Mouse (Mus musculus): ENCODE measurements around the gene Abca1. TPM values are rescaled to one million over a fixed set of nuclear protein-coding genes. Genes with fewer than 3 reads are reported as not detected.

Abca1 gene
- polyA plus RNA-seq, 1 experiment: 2.6 TPM

DNA sequence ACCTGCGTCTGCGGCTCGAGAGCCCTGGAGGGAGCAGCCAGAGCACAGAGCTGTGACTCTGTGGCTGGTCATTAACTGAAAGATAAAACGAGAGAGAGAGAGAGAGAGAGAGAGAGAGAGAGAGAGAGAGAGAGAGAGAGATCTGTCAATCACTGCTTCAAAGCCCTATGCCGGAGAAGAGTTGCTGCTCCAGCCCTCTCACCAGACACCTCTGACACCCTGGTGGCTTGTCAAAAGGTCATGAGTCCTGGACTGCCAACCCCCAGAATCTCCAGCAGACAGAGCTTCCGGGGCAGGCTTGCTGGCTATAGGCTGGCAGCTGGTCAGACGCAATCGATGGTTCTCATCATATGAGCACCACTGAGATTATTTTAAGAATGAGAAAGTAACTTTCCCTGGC, 15.7 kb downstream of the Abca1 start:
- H3K27me3 ChIP-seq (ENCODE audit: control insufficient read depth, insufficient read depth, low read length, poor library complexity, severe bottlenecking): no peaks in the 10 kb centered on the region
- H3K36me3 ChIP-seq (ENCODE audit: control insufficient read depth, insufficient read depth, low read length, poor library complexity, severe bottlenecking): no peaks in the 10 kb centered on the region
- no peaks in the 10 kb centered on the region for H3K4me1 ChIP-seq (ENCODE audit: control insufficient read depth, insufficient read depth, low read length)
- no peak for TF ChIP-seq CTCF (IDR thresholded peaks at IDR 0.05; ENCODE audit: low read depth, low read length)
- no peak for TF ChIP-seq POLR2A (IDR thresholded peaks at IDR 0.05; ENCODE audit: insufficient read depth, low read length)
- TF ChIP-seq EP300 (IDR thresholded peaks at IDR 0.05; ENCODE audit: insufficient read depth, low read depth, low read length): no peak
- no peaks in the 10 kb centered on the region for H3K9me3 ChIP-seq (replicated peaks; ENCODE audit: control insufficient read depth, insufficient read depth, low read length, poor library complexity, severe bottlenecking)
- H3K9ac ChIP-seq (ENCODE audit: low read depth, poor library complexity, severe bottlenecking): no peak overlapping the region
- no peak overlapping the region for H3K27ac ChIP-seq (ENCODE audit: insufficient read depth, low read length)
- no peak overlapping the region for H3K4me3 ChIP-seq (ENCODE audit: low read depth, low read length)

DNA sequence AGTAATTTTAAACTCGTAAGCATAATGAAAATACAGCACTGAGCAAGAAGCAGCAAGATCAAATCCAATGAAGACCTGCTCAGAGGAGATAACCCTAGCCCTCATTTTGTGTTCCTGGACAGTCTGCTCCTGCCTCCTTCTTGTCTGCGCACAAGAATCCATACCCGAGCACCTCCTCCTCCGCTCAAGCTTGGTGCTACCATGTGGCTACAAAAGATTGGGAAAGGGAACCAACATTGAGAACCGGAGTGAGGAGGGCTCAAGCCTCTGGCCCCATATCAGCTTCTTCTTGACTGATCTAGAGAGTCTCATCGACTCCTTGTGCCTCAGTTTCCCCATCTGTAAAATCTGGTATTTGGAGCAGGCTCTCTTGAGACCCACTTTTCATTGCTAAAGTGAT, 19.0 kb downstream of the Abca1 start:
- Histone ChIP-seq H3K9ac (ENCODE audit: low read depth, poor library complexity, severe bottlenecking) (no peak overlapping the region), H3K4me3 (ENCODE audit: low read depth, low read length) (no peak overlapping the region), H3K4me1 (ENCODE audit: control insufficient read depth, insufficient read depth, low read length) (no peaks in the 10 kb centered on the region), H3K27me3 (ENCODE audit: control insufficient read depth, insufficient read depth, low read length, poor library complexity, severe bottlenecking) (no peaks in the 10 kb centered on the region), H3K9me3 (replicated peaks; ENCODE audit: control insufficient read depth, insufficient read depth, low read length, poor library complexity, severe bottlenecking) (no peaks in the 10 kb centered on the region), H3K36me3 (ENCODE audit: control insufficient read depth, insufficient read depth, low read length, poor library complexity, severe bottlenecking) (no peaks in the 10 kb centered on the region), H3K27ac (ENCODE audit: insufficient read depth, low read length) (no peak overlapping the region)
- TF ChIP-seq POLR2A (IDR thresholded peaks at IDR 0.05; ENCODE audit: insufficient read depth, low read length) (no peak), EP300 (IDR thresholded peaks at IDR 0.05; ENCODE audit: insufficient read depth, low read depth, low read length) (no peak), CTCF (IDR thresholded peaks at IDR 0.05; ENCODE audit: low read depth, low read length) (no peak)

DNA sequence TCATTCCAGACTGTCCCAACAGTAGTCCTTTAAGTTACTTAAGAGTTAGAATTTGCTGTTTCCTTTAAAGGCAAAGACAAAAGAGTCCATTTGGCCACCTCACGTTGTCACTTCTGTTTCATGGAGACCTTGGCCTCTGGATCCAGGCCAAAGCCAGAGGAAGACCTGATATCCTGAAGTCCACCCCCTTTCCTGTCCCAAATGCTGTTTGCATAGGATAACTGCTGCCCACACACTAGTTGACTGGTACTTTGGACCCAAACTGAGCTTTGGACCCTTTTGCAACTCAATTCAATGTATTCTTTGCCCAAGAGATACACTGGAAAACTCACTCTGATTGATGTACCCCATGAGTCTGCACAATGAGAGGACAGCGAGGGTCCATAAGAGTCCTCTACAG, 20.2 kb downstream of the Abca1 start:
- Histone ChIP-seq H3K27ac (ENCODE audit: insufficient read depth, low read length) (no peak overlapping the region), H3K27me3 (ENCODE audit: control insufficient read depth, insufficient read depth, low read length, poor library complexity, severe bottlenecking) (no peaks in the 10 kb centered on the region)
- TF ChIP-seq POLR2A (IDR thresholded peaks at IDR 0.05; ENCODE audit: insufficient read depth, low read length) (no peak), CTCF (IDR thresholded peaks at IDR 0.05; ENCODE audit: low read depth, low read length) (no peak), EP300 (IDR thresholded peaks at IDR 0.05; ENCODE audit: insufficient read depth, low read depth, low read length) (no peak)

DNA sequence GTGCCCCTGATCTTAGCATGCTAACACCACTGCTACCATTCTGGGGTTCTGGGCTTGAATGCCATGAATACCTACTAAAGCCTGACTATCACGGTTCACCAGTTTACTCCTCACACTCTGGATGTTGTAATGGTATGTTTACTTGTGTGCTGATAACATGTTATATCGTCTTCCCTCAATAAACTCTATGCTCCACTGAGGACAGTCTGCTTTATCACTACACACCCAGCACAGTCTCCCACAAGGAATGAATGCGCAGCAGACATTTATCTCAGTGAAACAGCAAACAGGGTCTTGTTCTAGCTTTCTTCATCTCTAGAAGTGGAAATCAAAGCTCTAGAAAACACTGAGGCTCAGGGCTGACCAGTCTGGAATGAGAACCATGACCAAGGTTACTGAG, 20.7 kb downstream of the Abca1 start:
- Histone ChIP-seq H3K27ac (ENCODE audit: insufficient read depth, low read length) (no peak overlapping the region), H3K4me1 (ENCODE audit: control insufficient read depth, insufficient read depth, low read length) (no peaks in the 10 kb centered on the region), H3K27me3 (ENCODE audit: control insufficient read depth, insufficient read depth, low read length, poor library complexity, severe bottlenecking) (no peaks in the 10 kb centered on the region), H3K4me3 (ENCODE audit: low read depth, low read length) (no peak overlapping the region), H3K9ac (ENCODE audit: low read depth, poor library complexity, severe bottlenecking) (no peak overlapping the region), H3K36me3 (ENCODE audit: control insufficient read depth, insufficient read depth, low read length, poor library complexity, severe bottlenecking) (no peaks in the 10 kb centered on the region), H3K9me3 (replicated peaks; ENCODE audit: control insufficient read depth, insufficient read depth, low read length, poor library complexity, severe bottlenecking) (no peaks in the 10 kb centered on the region)
- no peak for TF ChIP-seq EP300 (IDR thresholded peaks at IDR 0.05; ENCODE audit: insufficient read depth, low read depth, low read length)
- no peak for TF ChIP-seq POLR2A (IDR thresholded peaks at IDR 0.05; ENCODE audit: insufficient read depth, low read length)
- TF ChIP-seq CTCF (IDR thresholded peaks at IDR 0.05; ENCODE audit: low read depth, low read length): no peak

More for the DNA sequence above, 20.2 kb downstream of the Abca1 start:
- H3K36me3 ChIP-seq (ENCODE audit: control insufficient read depth, insufficient read depth, low read length, poor library complexity, severe bottlenecking): no peaks in the 10 kb centered on the region
- H3K9ac ChIP-seq (ENCODE audit: low read depth, poor library complexity, severe bottlenecking): no peak overlapping the region
- no peak overlapping the region for H3K4me3 ChIP-seq (ENCODE audit: low read depth, low read length)
- H3K9me3 ChIP-seq (replicated peaks; ENCODE audit: control insufficient read depth, insufficient read depth, low read length, poor library complexity, severe bottlenecking): no peaks in the 10 kb centered on the region
- H3K4me1 ChIP-seq (ENCODE audit: control insufficient read depth, insufficient read depth, low read length): no peaks in the 10 kb centered on the region

DNA sequence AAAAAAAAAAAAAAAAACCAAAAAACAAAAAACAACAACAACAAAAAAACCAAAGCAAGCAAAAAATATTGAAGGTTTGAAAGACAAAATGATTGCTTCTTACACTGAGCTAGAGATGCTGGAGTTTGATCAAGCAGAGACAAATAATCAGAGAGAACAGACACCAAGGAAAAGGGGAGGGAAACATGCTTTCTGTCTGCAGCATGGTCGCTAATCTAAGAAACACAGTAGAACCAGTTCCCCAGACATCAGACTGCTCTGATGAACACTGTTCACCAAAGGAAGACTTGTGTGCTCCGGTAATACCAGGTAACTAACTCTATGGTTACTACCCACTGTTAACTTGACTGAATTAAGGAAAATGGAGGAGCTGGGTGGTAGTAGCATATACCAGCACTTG, 22.6 kb downstream of the Abca1 start:
- no peak overlapping the region for H3K9ac ChIP-seq (ENCODE audit: low read depth, poor library complexity, severe bottlenecking)
- no peaks in the 10 kb centered on the region for H3K4me1 ChIP-seq (ENCODE audit: control insufficient read depth, insufficient read depth, low read length)
- no peaks in the 10 kb centered on the region for H3K27me3 ChIP-seq (ENCODE audit: control insufficient read depth, insufficient read depth, low read length, poor library complexity, severe bottlenecking)
- H3K36me3 ChIP-seq (ENCODE audit: control insufficient read depth, insufficient read depth, low read length, poor library complexity, severe bottlenecking): no peaks in the 10 kb centered on the region
- no peak overlapping the region for H3K4me3 ChIP-seq (ENCODE audit: low read depth, low read length)
- no peaks in the 10 kb centered on the region for H3K9me3 ChIP-seq (replicated peaks; ENCODE audit: control insufficient read depth, insufficient read depth, low read length, poor library complexity, severe bottlenecking)
- H3K27ac ChIP-seq (ENCODE audit: insufficient read depth, low read length): no peak overlapping the region
- no peak for TF ChIP-seq EP300 (IDR thresholded peaks at IDR 0.05; ENCODE audit: insufficient read depth, low read depth, low read length)
- TF ChIP-seq POLR2A (IDR thresholded peaks at IDR 0.05; ENCODE audit: insufficient read depth, low read length): no peak
- TF ChIP-seq CTCF (IDR thresholded peaks at IDR 0.05; ENCODE audit: low read depth, low read length): no peak

DNA sequence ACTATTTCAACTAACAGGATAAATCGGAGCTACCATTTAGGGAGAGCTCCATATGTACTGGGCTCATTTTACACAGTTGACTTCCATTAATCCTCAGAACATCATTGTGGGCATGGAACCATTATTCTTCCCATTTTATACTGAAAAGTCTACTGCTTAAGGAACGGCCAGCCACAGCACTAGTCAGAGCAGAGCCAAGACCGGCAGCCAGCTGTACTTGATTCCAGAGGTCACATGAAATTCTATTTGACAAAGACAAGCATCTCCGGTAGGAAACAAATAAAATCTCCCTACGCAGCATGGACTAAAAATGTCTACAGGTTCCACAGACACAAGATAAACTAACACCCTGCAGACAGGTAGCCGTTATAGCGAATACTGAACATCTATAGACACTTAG, 24.9 kb downstream of the Abca1 start:
- TF ChIP-seq CTCF (IDR thresholded peaks at IDR 0.05; ENCODE audit: low read depth, low read length): no peak
- no peak for TF ChIP-seq POLR2A (IDR thresholded peaks at IDR 0.05; ENCODE audit: insufficient read depth, low read length)
- TF ChIP-seq EP300 (IDR thresholded peaks at IDR 0.05; ENCODE audit: insufficient read depth, low read depth, low read length): no peak
- H3K27me3 ChIP-seq (ENCODE audit: control insufficient read depth, insufficient read depth, low read length, poor library complexity, severe bottlenecking): no peaks in the 10 kb centered on the region
- no peak overlapping the region for H3K9ac ChIP-seq (ENCODE audit: low read depth, poor library complexity, severe bottlenecking)

More for the DNA sequence above, 24.9 kb downstream of the Abca1 start:
- no peak overlapping the region for H3K27ac ChIP-seq (ENCODE audit: insufficient read depth, low read length)
- H3K4me3 ChIP-seq (ENCODE audit: low read depth, low read length): no peak overlapping the region
- H3K36me3 ChIP-seq (ENCODE audit: control insufficient read depth, insufficient read depth, low read length, poor library complexity, severe bottlenecking): no peaks in the 10 kb centered on the region
- no peaks in the 10 kb centered on the region for H3K9me3 ChIP-seq (replicated peaks; ENCODE audit: control insufficient read depth, insufficient read depth, low read length, poor library complexity, severe bottlenecking)
- H3K4me1 ChIP-seq (ENCODE audit: control insufficient read depth, insufficient read depth, low read length): no peaks in the 10 kb centered on the region
